Mouse (Mus musculus): ENCODE data around the gene Palm. TPM values are rescaled to one million over a fixed set of nuclear protein-coding genes. Genes with fewer than 3 reads are reported as not detected.

The Palm gene
- polyA plus RNA-seq, 1 experiment from 2014 or later: 27.6 TPM

DNA sequence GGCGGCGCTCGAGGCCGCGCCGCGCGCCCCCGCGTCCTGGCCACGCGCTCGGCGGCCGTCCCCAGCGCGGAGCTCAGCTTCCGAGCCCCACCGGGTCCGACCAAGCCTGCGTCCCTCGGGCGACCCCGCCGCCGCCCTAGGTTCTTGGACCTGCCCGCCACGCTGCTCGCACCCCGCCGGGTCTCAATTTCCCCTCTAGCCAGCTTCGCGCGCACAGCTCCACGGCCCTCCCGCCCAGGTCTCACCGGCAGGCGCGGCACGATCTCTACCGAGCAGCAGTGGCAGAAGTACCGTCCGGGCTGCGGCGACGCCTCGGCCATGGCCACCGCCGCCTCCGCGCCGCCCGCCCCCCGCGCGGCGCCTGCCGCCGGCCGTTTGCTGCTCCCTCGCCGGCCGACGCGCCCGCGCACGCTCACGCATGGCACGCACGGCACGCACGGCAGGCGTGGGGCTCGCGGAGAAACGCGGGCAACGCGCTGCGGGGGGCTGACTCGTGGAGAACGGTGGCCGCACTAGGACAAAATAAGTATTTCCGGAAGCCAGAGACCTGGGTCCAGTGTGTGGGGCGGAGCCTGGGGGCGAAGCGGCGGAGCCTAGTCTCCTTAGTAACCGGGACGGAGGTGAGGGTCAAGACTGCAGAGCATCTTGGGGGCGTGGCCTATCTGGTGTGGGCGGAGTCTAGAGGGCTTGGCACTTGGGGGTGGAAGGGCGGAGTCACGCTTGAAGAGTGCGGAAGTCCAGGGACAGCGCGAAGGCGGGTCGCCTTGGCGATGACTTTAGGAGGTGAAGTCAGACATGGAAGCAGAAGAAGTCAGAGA, 26.7 kb upstream of the Palm start, which contains the start of gene Rnf126:
TSS of gene Rnf126 (minus strand) at position 445 of the 818 bp plus-strand sequence.
- WGBS: under 1% methylated on average over 101 of the region's 101 CpGs
- peak; percentile 93 for ATAC-seq (replicated peaks; ENCODE audit: low FRiP score)

GRCm38 (mm10) chr10:79767372-79768244, 25.8 kb upstream of the Palm start:
- peak overlapping the region; percentile 96 for H3K4me3 ChIP-seq (ENCODE audit: low read depth, low read length)
- no peaks in the 10 kb centered on the region; the same call in 1 of the 2 replicates for H3K36me3 ChIP-seq (ENCODE audit: control insufficient read depth, insufficient read depth, low read length)
- WGBS: 11% methylated on average over 40 of the region's 40 CpGs
- DNase-seq (ENCODE audit: low spot score) (peak; percentile 85), ATAC-seq (replicated peaks; ENCODE audit: low FRiP score) (peak; percentile 49)
- H3K9me3 ChIP-seq (ENCODE audit: control insufficient read depth, low read length): no peaks in the 10 kb centered on the region; the same call in 1 of the 2 replicates
- 0 out of 2 replicates have a peak, but pooled peaks cover 3% of the 10 kb centered on the region for H3K27me3 ChIP-seq (replicated peaks; ENCODE audit: control insufficient read depth, insufficient read depth, low read length)
- peak overlapping the region; percentile 87 for H3K4me2 ChIP-seq
- peak overlapping the region; percentile 47; the same call in 1 of the 2 replicates for H3K9ac ChIP-seq (ENCODE audit: low read depth, low read length)
- H3K27ac ChIP-seq (ENCODE audit: low read depth, low read length): peak overlapping the region; percentile 92
- peaks cover 29% of the 10 kb centered on the region for H3K4me1 ChIP-seq (replicated peaks; ENCODE audit: control insufficient read depth, insufficient read depth, low read length)

More for the DNA sequence above, 26.7 kb upstream of the Palm start, which contains the start of gene Rnf126:
- Histone ChIP-seq H3K9me3 (ENCODE audit: control insufficient read depth, low read length) (no peaks in the 10 kb centered on the region), H3K36me3 (ENCODE audit: control insufficient read depth, insufficient read depth, low read length) (peaks cover 8% of the 10 kb centered on the region), H3K4me1 (replicated peaks; ENCODE audit: control insufficient read depth, insufficient read depth, low read length) (peaks cover 29% of the 10 kb centered on the region), H3K4me2 (peak within 1 kb of the TSS; percentile 87), H3K27me3 (replicated peaks; ENCODE audit: control insufficient read depth, insufficient read depth, low read length) (0 out of 2 replicates have a peak, but pooled peaks cover 3% of the 10 kb centered on the region), H3K4me3 (ENCODE audit: low read depth, low read length) (peak within 1 kb of the TSS; percentile 96), H3K27ac (ENCODE audit: low read depth, low read length) (peak within 1 kb of the TSS; percentile 92), H3K9ac (ENCODE audit: low read depth, low read length) (peak within 1 kb of the TSS; percentile 99)
- peak; percentile 99 for DNase-seq (ENCODE audit: low spot score)

- Histone ChIP-seq H3K27me3 (replicated peaks; ENCODE audit: control insufficient read depth, insufficient read depth, low read length) (0 out of 2 replicates have a peak, but pooled peaks cover 3% of the 10 kb centered on the region), H3K4me1 (replicated peaks; ENCODE audit: control insufficient read depth, insufficient read depth, low read length) (peaks cover 29% of the 10 kb centered on the region), H3K36me3 (ENCODE audit: control insufficient read depth, insufficient read depth, low read length) (no peaks in the 10 kb centered on the region; the same call in 1 of the 2 replicates), H3K9ac (ENCODE audit: low read depth, low read length) (no peak overlapping the region), H3K9me3 (ENCODE audit: control insufficient read depth, low read length) (no peaks in the 10 kb centered on the region; the same call in 1 of the 2 replicates), H3K27ac (ENCODE audit: low read depth, low read length) (no peak overlapping the region), H3K4me2 (no peak overlapping the region), H3K4me3 (ENCODE audit: low read depth, low read length) (no peak overlapping the region)
- peak; percentile 81 for DNase-seq (ENCODE audit: low spot score)
- ATAC-seq (replicated peaks; ENCODE audit: low FRiP score): no peak
- 3% methylated on average over 5 of the region's 5 CpGs for WGBS
Observed at GRCm38 (mm10) chr10:79768400-79768799, 25.0 kb upstream of the Palm start.

DNA sequence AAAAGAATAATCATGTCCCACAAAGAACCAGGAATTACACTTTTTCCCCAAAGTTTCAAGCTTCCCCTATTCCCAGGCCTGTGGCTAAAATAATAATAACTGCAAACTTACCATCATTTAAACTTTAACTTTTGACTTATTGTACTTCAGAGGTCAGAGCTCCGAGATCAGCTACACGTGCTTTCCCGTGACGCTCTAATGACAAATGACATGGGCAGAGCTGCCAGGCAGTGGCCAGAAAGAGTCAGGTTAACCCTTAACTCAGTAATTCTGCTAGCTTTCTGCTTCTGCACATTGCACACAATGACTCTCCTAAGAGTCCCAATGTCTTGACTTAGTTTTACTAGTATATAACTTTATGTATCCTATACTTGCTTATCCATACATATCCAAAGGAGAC, 24.0 kb upstream of the Palm start:
- H3K4me3 ChIP-seq (ENCODE audit: low read depth, low read length): no peak overlapping the region
- H3K4me1 ChIP-seq (replicated peaks; ENCODE audit: control insufficient read depth, insufficient read depth, low read length): peaks cover 23% of the 10 kb centered on the region
- H3K9me3 ChIP-seq (ENCODE audit: control insufficient read depth, low read length): no peaks in the 10 kb centered on the region; the same call in 1 of the 2 replicates
- H3K27me3 ChIP-seq (replicated peaks; ENCODE audit: control insufficient read depth, insufficient read depth, low read length): 0 out of 2 replicates have a peak, but pooled peaks cover 3% of the 10 kb centered on the region
- 46% methylated on average over 4 of the region's 4 CpGs for WGBS
- H3K36me3 ChIP-seq (ENCODE audit: control insufficient read depth, insufficient read depth, low read length): no peaks in the 10 kb centered on the region; the same call in 1 of the 2 replicates
- no peak overlapping the region for H3K4me2 ChIP-seq
- H3K27ac ChIP-seq (ENCODE audit: low read depth, low read length): no peak overlapping the region
- ATAC-seq (replicated peaks; ENCODE audit: low FRiP score) (no peak), DNase-seq (ENCODE audit: low spot score) (no peak)
- H3K9ac ChIP-seq (ENCODE audit: low read depth, low read length): no peak overlapping the region

- no peak for ATAC-seq (replicated peaks; ENCODE audit: low FRiP score)
- Histone ChIP-seq H3K27me3 (replicated peaks; ENCODE audit: control insufficient read depth, insufficient read depth, low read length) (peaks cover 14% of the 10 kb centered on the region), H3K9me3 (ENCODE audit: control insufficient read depth, low read length) (peaks cover 2% of the 10 kb centered on the region; the same call in 1 of the 2 replicates), H3K4me3 (ENCODE audit: low read depth, low read length) (no peak overlapping the region), H3K4me2 (no peak overlapping the region), H3K27ac (ENCODE audit: low read depth, low read length) (no peak overlapping the region), H3K4me1 (replicated peaks; ENCODE audit: control insufficient read depth, insufficient read depth, low read length) (peaks cover 14% of the 10 kb centered on the region), H3K9ac (ENCODE audit: low read depth, low read length) (no peak overlapping the region), H3K36me3 (ENCODE audit: control insufficient read depth, insufficient read depth, low read length) (no peaks in the 10 kb centered on the region)
- 93% methylated on average over 3 of the region's 3 CpGs for WGBS
- DNase-seq (ENCODE audit: low spot score): no peak
Observed at GRCm38 (mm10) chr10:79772320-79772719, 21.1 kb upstream of the Palm start.

GRCm38 (mm10) chr10:79773208-79773607, 20.2 kb upstream of the Palm start:
- no peak for ATAC-seq (replicated peaks; ENCODE audit: low FRiP score)
- no peak overlapping the region for H3K4me3 ChIP-seq (ENCODE audit: low read depth, low read length)
- H3K9ac ChIP-seq (ENCODE audit: low read depth, low read length): no peak overlapping the region
- H3K4me2 ChIP-seq: no peak overlapping the region
- H3K27me3 ChIP-seq (replicated peaks; ENCODE audit: control insufficient read depth, insufficient read depth, low read length): peaks cover 23% of the 10 kb centered on the region
- peaks cover 14% of the 10 kb centered on the region for H3K4me1 ChIP-seq (replicated peaks; ENCODE audit: control insufficient read depth, insufficient read depth, low read length)
- no peak overlapping the region for H3K27ac ChIP-seq (ENCODE audit: low read depth, low read length)
- no peak for DNase-seq (ENCODE audit: low spot score)
- H3K9me3 ChIP-seq (ENCODE audit: control insufficient read depth, low read length): peaks cover 2% of the 10 kb centered on the region; the same call in 1 of the 2 replicates
- H3K36me3 ChIP-seq (ENCODE audit: control insufficient read depth, insufficient read depth, low read length): no peaks in the 10 kb centered on the region
- WGBS: 93% methylated on average over 2 of the region's 2 CpGs

DNA sequence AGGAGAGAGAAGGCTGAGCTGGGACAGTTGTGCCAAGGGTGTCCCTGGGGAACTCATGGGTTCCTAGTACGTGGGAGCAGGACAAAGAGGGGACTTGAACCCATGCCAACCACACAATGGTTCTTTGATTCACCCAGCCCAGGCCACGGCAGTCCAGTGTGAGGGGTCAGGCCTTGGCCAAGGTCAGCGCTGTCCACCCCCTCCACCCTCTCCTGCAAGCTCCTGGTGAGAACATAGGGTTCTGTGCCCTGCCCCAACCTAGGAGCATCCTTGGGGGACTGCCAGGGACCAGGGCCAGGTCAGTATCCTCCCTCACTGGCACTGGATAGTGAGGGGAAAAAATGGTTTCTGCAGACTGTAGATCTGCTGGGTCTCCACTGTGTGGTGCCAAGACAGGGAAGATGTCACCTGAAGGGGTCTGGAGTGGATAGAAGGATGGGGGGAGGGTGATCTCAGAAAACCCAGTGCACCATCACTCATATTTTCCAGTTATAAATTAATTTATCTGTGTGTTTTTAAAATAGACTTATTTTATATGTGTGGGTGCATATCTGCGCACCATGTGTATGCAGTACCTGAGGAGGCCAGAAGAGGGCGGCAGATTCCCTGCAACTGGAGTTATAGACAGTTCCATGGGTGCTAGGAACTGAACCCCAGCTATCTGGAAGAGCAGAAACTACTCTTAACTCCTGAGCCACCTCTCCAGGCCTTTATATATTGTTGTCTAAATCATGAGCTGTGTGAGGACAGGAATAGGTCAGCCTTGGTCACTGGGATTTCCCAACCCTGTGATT, 18.7 kb upstream of the Palm start:
- ATAC-seq (replicated peaks; ENCODE audit: low FRiP score): no peak

More for the DNA sequence above, 18.7 kb upstream of the Palm start:
- Histone ChIP-seq H3K4me1 (replicated peaks; ENCODE audit: control insufficient read depth, insufficient read depth, low read length) (peaks cover 13% of the 10 kb centered on the region), H3K4me3 (ENCODE audit: low read depth, low read length) (no peak overlapping the region), H3K9me3 (ENCODE audit: control insufficient read depth, low read length) (peaks cover 2% of the 10 kb centered on the region; the same call in 1 of the 2 replicates), H3K27ac (ENCODE audit: low read depth, low read length) (no peak overlapping the region), H3K9ac (ENCODE audit: low read depth, low read length) (no peak overlapping the region), H3K27me3 (replicated peaks; ENCODE audit: control insufficient read depth, insufficient read depth, low read length) (peaks cover 37% of the 10 kb centered on the region), H3K4me2 (no peak overlapping the region), H3K36me3 (ENCODE audit: control insufficient read depth, insufficient read depth, low read length) (no peaks in the 10 kb centered on the region)
- DNase-seq (ENCODE audit: low spot score): no peak
- 72% methylated on average over 5 of the region's 5 CpGs for WGBS

Measured in liver, embryonic 11.5 days (tissue).